Mouse (Mus musculus) lung, embryonic 15.5 days (tissue): ENCODE data around the gene Gm340. TPM values are rescaled to one million over a fixed set of nuclear protein-coding genes. Genes with fewer than 3 reads are reported as not detected.
A peak's percentile ranks its signal among the peaks of the same experiment; 100 is the strongest.

Experiments
- ATAC-seq: fragments of 200-750 bp; cut with Nextera tagmentation; 2 replicates; pipeline ENCODE4 v1.8.0; 2017; ENCODE audit warnings: moderate number of reproducible peaks, borderline replicate concordance; ENCODE audit not compliant: low FRiP score, low TSS enrichment; ENCODE audit errors: extremely low read depth
- H3K27ac ChIP-seq: fragments of 300-500 bp; sonication (generic); 2 replicates; pipeline ENCODE4 v1.5.1; 2015; ENCODE audit warnings: moderate library complexity, mild to moderate bottlenecking, inconsistent platforms
- H3K27me3 ChIP-seq: fragments of 300-500 bp; sonication (generic); 2 replicates; pipeline ENCODE4 v1.6.1; 2015; ENCODE audit warnings: inconsistent platforms
- H3K36me3 ChIP-seq: fragments of 300-500 bp; sonication (generic); 2 replicates; pipeline ENCODE4 v1.6.1; 2015; ENCODE audit warnings: inconsistent platforms
- H3K4me1 ChIP-seq: fragments of 300-500 bp; sonication (generic); 2 replicates; pipeline ENCODE4 v1.6.1; 2015; ENCODE audit warnings: inconsistent platforms
- H3K4me2 ChIP-seq: fragments of 300-500 bp; sonication (generic); 2 replicates; pipeline ENCODE4 v1.6.1; 2015; ENCODE audit warnings: inconsistent platforms, mild to moderate bottlenecking, moderate library complexity
- H3K4me3 ChIP-seq: fragments of 300-500 bp; sonication (generic); 2 replicates; pipeline ENCODE4 v1.5.1; 2015; ENCODE audit warnings: mild to moderate bottlenecking, inconsistent platforms
- H3K9ac ChIP-seq: fragments of 300-500 bp; sonication (generic); 2 replicates; pipeline ENCODE4 v1.6.1; 2015; ENCODE audit warnings: inconsistent platforms
- H3K9me3 ChIP-seq: fragments of 300-500 bp; sonication (generic); 2 replicates; pipeline ENCODE4 v1.6.1; 2016; ENCODE audit warnings: inconsistent platforms
- WGBS: fragments of 180-500 bp; shearing (Covaris S2); methylation state at CpG from one replicate; pipeline ENCODE4 v1.1.7; 2015; 5-methylcytosine and 5-hydroxymethylcytosine counted together
- polyA plus RNA-seq: library from polyadenylated mRNA; unstranded; fragments of >200 nt; fragmentation: Nextera tagmentation; extraction: Ambion mirVana; gene quantifications from 2 replicates; pipeline ENCODE4 v1.2.1, GENCODE M21; 2015

Gene Gm340
- 2.2 and 2.5 TPM in 2 replicates for polyA plus RNA-seq

- Histone ChIP-seq H3K9me3 (no peaks in the 10 kb centered on the region), H3K27me3 (no peaks in the 10 kb centered on the region), H3K9ac (no peak within 1 kb of the TSS), H3K4me1 (no peaks in the 10 kb centered on the region), H3K4me2 (no peak within 1 kb of the TSS), H3K27ac (no peak within 1 kb of the TSS), H3K4me3 (no peak within 1 kb of the TSS), H3K36me3 (peaks cover 17% of the 10 kb centered on the region; the same call in 1 of the 2 replicates)
- whole genome bisulfite sequencing: 93% methylated on average over 23 of the region's 23 CpGs
- no peak for ATAC-seq
These were observed at the start of gene Gm340 for GRCm38 (mm10) chr19:41581706-41582420. Gm340 (plus strand) TSS chr19:41582370.

- 86% methylated on average over 3 of the region's 3 CpGs for WGBS
These were observed 48.1 kb upstream of the Gm340 start for GRCm38 (mm10) chr19:41534021-41534420.

GRCm38 (mm10) chr19:41556981-41557380 is 25.2 kb upstream of the Gm340 start:
- H3K36me3 ChIP-seq: peaks cover 24% of the 10 kb centered on the region
- H3K4me1 ChIP-seq: no peaks in the 10 kb centered on the region
- H3K4me3 ChIP-seq: no peak overlapping the region
- WGBS: 67% methylated on average over 4 of the region's 4 CpGs
- no peak overlapping the region for H3K9ac ChIP-seq
- ATAC-seq: no peak
- H3K9me3 ChIP-seq: no peaks in the 10 kb centered on the region
- H3K27me3 ChIP-seq: no peaks in the 10 kb centered on the region
- peak overlapping the region; percentile 6; the same call in 1 of the 2 replicates for H3K27ac ChIP-seq
- H3K4me2 ChIP-seq: no peak overlapping the region

More at GRCm38 (mm10) chr19:41534021-41534420, 48.1 kb upstream of the Gm340 start:
- no peak for ATAC-seq
- Histone ChIP-seq H3K27me3 (no peaks in the 10 kb centered on the region), H3K9ac (no peak overlapping the region), H3K4me2 (no peak overlapping the region), H3K27ac (no peak overlapping the region), H3K36me3 (0 out of 2 replicates have a peak, but pooled peaks cover 2% of the 10 kb centered on the region), H3K4me1 (no peaks in the 10 kb centered on the region), H3K9me3 (no peaks in the 10 kb centered on the region), H3K4me3 (no peak overlapping the region)

- WGBS: 50% methylated on average over 4 of the region's 4 CpGs
- Histone ChIP-seq H3K4me2 (no peak overlapping the region), H3K36me3 (peaks cover 22% of the 10 kb centered on the region), H3K4me1 (no peaks in the 10 kb centered on the region), H3K9me3 (no peaks in the 10 kb centered on the region), H3K9ac (no peak overlapping the region), H3K27ac (no peak overlapping the region), H3K27me3 (no peaks in the 10 kb centered on the region), H3K4me3 (no peak overlapping the region)
- no peak for ATAC-seq
These were observed 24.7 kb upstream of the Gm340 start for GRCm38 (mm10) chr19:41557491-41557890.

GRCm38 (mm10) chr19:41558891-41559486 is 23.2 kb upstream of the Gm340 start:
- Histone ChIP-seq H3K9ac (no peak overlapping the region), H3K4me3 (no peak overlapping the region), H3K9me3 (no peaks in the 10 kb centered on the region), H3K27ac (no peak overlapping the region), H3K4me2 (no peak overlapping the region), H3K27me3 (no peaks in the 10 kb centered on the region), H3K36me3 (peaks cover 19% of the 10 kb centered on the region), H3K4me1 (no peaks in the 10 kb centered on the region)
- ATAC-seq: no peak
- 90% methylated on average over 9 of the region's 9 CpGs for WGBS

GRCm38 (mm10) chr19:41560856-41561255 is 21.3 kb upstream of the Gm340 start:
- Histone ChIP-seq H3K27me3 (no peaks in the 10 kb centered on the region), H3K9ac (no peak overlapping the region), H3K36me3 (peaks cover 14% of the 10 kb centered on the region), H3K4me3 (no peak overlapping the region), H3K4me1 (no peaks in the 10 kb centered on the region), H3K4me2 (no peak overlapping the region), H3K27ac (no peak overlapping the region), H3K9me3 (no peaks in the 10 kb centered on the region)
- ATAC-seq: no peak
- 88% methylated on average over 3 of the region's 3 CpGs for WGBS

GRCm38 (mm10) chr19:41568791-41569190 is 13.4 kb upstream of the Gm340 start:
- Histone ChIP-seq H3K27ac (no peak overlapping the region), H3K9me3 (no peaks in the 10 kb centered on the region), H3K9ac (no peak overlapping the region), H3K4me1 (peaks cover 3% of the 10 kb centered on the region; the same call in 1 of the 2 replicates), H3K27me3 (no peaks in the 10 kb centered on the region), H3K36me3 (no peaks in the 10 kb centered on the region), H3K4me3 (no peak overlapping the region), H3K4me2 (no peak overlapping the region)
- ATAC-seq: no peak
- WGBS: 45% methylated on average over 2 of the region's 2 CpGs

- WGBS: 83% methylated on average over 2 of the region's 2 CpGs
- ATAC-seq: no peak
- Histone ChIP-seq H3K9ac (no peak overlapping the region), H3K4me1 (peaks cover 3% of the 10 kb centered on the region; the same call in 1 of the 2 replicates), H3K4me3 (no peak overlapping the region), H3K36me3 (no peaks in the 10 kb centered on the region), H3K4me2 (no peak overlapping the region), H3K9me3 (no peaks in the 10 kb centered on the region), H3K27ac (no peak overlapping the region), H3K27me3 (no peaks in the 10 kb centered on the region)
These were observed 8.5 kb upstream of the Gm340 start for GRCm38 (mm10) chr19:41573700-41574099.

- H3K27me3 ChIP-seq: no peaks in the 10 kb centered on the region
These were observed 4.6 kb upstream of the Gm340 start for GRCm38 (mm10) chr19:41577576-41577975.

GRCm38 (mm10) chr19:41579311-41579920 is 2.8 kb upstream of the Gm340 start:
- Histone ChIP-seq H3K4me2 (no peak overlapping the region), H3K36me3 (peaks cover 17% of the 10 kb centered on the region; the same call in 1 of the 2 replicates), H3K4me3 (no peak overlapping the region), H3K4me1 (no peaks in the 10 kb centered on the region), H3K9ac (no peak overlapping the region), H3K9me3 (no peaks in the 10 kb centered on the region), H3K27ac (no peak overlapping the region), H3K27me3 (no peaks in the 10 kb centered on the region)
- WGBS: 77% methylated on average over 4 of the region's 4 CpGs
- ATAC-seq: no peak

More at GRCm38 (mm10) chr19:41577576-41577975, 4.6 kb upstream of the Gm340 start:
- H3K4me1 ChIP-seq: no peaks in the 10 kb centered on the region
- H3K4me3 ChIP-seq: no peak overlapping the region
- H3K36me3 ChIP-seq: peaks cover 6% of the 10 kb centered on the region; the same call in 1 of the 2 replicates
- no peaks in the 10 kb centered on the region for H3K9me3 ChIP-seq
- no peak overlapping the region for H3K4me2 ChIP-seq
- H3K9ac ChIP-seq: no peak overlapping the region
- no peak overlapping the region for H3K27ac ChIP-seq
- ATAC-seq: no peak

- Histone ChIP-seq H3K4me3 (no peak overlapping the region), H3K4me2 (no peak overlapping the region), H3K27me3 (no peaks in the 10 kb centered on the region), H3K9me3 (no peaks in the 10 kb centered on the region), H3K27ac (no peak overlapping the region), H3K36me3 (peaks cover 17% of the 10 kb centered on the region; the same call in 1 of the 2 replicates), H3K9ac (no peak overlapping the region), H3K4me1 (no peaks in the 10 kb centered on the region)
- no peak for ATAC-seq
- WGBS: 95% methylated on average over 5 of the region's 5 CpGs
These were observed 846 bp downstream of the Gm340 start for GRCm38 (mm10) chr19:41582918-41583514.
